Mouse (Mus musculus) brain, embryonic 14.5 days (tissue): ENCODE results near the gene Zfp945. TPM values are rescaled to one million over a fixed set of nuclear protein-coding genes. Genes with fewer than 3 reads are reported as not detected.
"Not testable (repeated sequence)": the region's sequence is repeated elsewhere in the genome, so short reads cannot be mapped to it uniquely, and the experiment has no call there.

ENCODE experiments used
- DNase-seq: peaks from one replicate; pipeline ENCODE4 v3.0.0-alpha.2; 2011; ENCODE audit warnings: low read depth
- CTCF ChIP-seq: fragments of 200-500 bp; IDR thresholded peaks from 2 replicates; pipeline ENCODE4 v1.5.1; 2012; ENCODE audit warnings: inconsistent platforms, mild to moderate bottlenecking, moderate library complexity, borderline replicate concordance; ENCODE audit not compliant: insufficient read depth, insufficient read length; ENCODE audit errors: extremely low read depth
- POLR2A ChIP-seq: fragments of 200-500 bp; IDR thresholded peaks from 2 replicates; pipeline ENCODE4 v1.6.1; 2012; ENCODE audit warnings: mild to moderate bottlenecking, inconsistent platforms, borderline replicate concordance; ENCODE audit not compliant: poor library complexity, insufficient read depth, insufficient read length, severe bottlenecking; ENCODE audit errors: extremely low read depth
- polyA plus RNA-seq: library from polyadenylated mRNA; depleted of rRNA; stranded (reverse); fragments of >200 nt; gene quantifications from 2 replicates; pipeline ENCODE4 v1.2.3, GENCODE M21; 2012; rRNA removed

The Zfp945 gene
- 11.0 and 11.3 TPM in 2 replicates for polyA plus RNA-seq

DNA sequence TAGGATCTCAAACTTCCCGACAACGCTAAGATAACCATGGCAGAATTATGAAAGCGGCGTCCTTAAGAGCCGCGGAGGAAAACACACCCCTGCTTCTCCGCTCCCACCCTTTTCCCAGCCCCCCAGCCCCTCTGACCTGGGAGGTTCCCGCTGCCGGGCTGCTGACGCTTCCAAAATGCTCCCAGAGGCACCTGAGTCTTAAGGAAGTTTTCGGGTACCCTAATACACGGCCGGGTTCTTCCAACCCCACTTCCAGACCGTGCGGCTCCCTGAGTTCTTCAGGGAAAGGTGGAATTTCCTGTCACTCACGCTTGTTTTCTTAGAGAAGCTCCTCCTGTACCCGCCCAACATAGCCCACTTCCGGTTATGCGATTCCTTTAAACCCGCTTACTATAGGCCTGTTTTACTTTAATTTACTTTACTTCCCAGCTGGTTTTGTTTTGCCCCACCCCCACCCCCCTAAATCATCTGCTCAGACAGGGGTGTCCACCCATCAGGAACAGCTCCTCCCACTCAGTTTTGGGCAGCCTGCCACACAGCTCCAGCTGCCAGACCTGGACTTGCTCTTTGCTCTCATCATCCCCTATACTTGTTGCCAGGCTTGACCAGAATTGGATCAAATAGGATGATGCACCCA, at the start of gene Zfp945:
TSS of gene Zfp945 (minus strand) at position 290 of the 637 bp plus-strand sequence.
- TF ChIP-seq CTCF: no peak
- TF ChIP-seq POLR2A: peak; percentile 44; the same call in 1 of the 2 replicates
- DNase-seq: peak; percentile 95

GRCm38 (mm10) chr17:22888302-22888701, 21.4 kb upstream of the Zfp945 start:
- no peak for DNase-seq
- TF ChIP-seq POLR2A (no peak), CTCF (no peak)

- TF ChIP-seq POLR2A (no peak), CTCF (no peak)
- DNase-seq: no peak
Measured at GRCm38 (mm10) chr17:22884059-22884698, 17.2 kb upstream of the Zfp945 start.

DNA sequence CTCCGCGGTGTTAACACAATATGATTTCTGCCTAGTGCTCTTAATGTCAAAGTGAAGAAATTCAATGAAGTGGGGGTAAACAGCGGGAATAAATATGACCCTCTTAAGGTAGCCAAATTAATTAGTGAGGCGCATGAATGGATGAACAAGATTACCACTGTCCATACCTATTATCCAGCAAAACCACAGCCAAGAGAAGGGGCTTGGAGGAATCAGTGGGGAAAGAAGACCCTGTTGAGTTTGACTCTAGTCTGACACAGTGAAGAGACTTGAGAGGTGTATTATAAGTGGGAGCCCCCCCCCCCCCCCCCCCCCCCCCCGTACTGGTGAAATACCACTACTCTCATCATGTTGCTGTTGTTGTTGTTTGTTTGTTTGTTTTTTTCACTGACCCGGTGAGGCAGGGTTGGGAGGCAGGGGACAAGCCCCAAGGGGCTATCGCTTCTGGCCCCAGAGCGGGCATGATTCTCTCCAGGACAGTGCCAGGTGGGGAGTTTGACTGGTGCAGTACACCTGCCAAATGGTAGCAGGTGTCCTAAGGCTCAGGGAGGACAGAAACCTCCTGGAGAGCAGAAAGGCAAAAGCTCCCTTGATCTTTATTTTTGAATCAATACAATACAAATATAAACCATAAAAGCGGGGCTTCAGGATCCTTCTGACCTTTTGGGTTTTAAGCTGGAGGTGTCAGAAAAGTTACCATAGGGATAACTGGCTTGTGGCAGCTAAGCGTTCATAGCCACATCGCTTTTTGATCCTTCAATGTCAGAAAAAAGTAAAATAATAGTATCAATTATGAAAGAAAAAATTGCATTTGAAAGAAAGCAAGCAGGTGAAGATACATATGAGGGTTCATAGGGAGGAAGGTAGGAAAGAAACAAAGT, 10.7 kb upstream of the Zfp945 start:
- no peak for TF ChIP-seq POLR2A
- no peak for DNase-seq

DNA sequence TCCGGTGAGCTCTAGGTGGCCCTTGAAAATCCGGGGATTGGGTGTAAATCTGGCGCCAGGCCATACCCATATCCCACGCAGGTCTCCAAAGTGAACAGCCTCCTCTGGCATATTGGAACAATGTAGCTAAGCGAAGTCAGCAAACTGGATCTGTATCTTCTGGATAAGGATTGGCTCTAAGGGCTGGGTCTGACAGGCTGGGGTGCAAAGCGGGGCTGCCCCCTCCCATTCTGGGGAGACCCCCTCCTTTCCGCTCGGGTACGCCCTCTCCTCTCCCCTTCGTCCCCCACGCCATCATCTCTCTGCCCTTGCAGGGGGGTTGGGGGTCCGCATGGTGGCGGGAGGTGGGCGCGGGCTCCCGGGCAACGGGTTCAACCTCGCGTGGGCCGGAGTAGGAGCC, 9.4 kb upstream of the Zfp945 start:
- peak; percentile 23 for DNase-seq
- TF ChIP-seq POLR2A (no peak), CTCF (no peak)

GRCm38 (mm10) chr17:22875549-22875948, 8.6 kb upstream of the Zfp945 start:
- DNase-seq: not testable (repeated sequence)

DNA sequence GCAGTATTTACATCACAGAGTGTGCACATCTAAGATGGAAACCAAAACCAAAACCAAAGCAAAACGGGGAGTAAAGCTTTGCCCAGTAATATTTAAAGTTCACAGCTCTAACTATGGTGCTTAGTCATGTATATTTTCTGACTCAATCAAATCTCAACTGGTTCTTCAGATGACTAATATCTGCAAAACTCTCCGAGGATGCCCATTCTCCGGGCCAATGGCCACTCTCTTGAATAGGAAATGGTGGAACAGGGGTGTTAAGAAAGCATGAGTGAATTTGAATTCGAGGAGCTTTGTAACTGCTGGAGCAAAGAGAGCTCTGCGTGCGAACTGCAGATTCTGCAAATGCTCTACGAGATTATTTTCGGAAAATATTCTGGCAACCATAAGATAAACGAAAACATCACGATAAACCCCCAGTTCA, 501 bp downstream of the Zfp945 start:
- TF ChIP-seq CTCF (no peak), POLR2A (no peak)
- DNase-seq: no peak

GRCm38 (mm10) chr17:22821166-22821565, 45.8 kb downstream of the Zfp945 start:
- no peak for TF ChIP-seq POLR2A
- no peak for DNase-seq

GRCm38 (mm10) chr17:22818199-22818595, 48.7 kb downstream of the Zfp945 start:
- peak; percentile 5 for DNase-seq

DNA sequence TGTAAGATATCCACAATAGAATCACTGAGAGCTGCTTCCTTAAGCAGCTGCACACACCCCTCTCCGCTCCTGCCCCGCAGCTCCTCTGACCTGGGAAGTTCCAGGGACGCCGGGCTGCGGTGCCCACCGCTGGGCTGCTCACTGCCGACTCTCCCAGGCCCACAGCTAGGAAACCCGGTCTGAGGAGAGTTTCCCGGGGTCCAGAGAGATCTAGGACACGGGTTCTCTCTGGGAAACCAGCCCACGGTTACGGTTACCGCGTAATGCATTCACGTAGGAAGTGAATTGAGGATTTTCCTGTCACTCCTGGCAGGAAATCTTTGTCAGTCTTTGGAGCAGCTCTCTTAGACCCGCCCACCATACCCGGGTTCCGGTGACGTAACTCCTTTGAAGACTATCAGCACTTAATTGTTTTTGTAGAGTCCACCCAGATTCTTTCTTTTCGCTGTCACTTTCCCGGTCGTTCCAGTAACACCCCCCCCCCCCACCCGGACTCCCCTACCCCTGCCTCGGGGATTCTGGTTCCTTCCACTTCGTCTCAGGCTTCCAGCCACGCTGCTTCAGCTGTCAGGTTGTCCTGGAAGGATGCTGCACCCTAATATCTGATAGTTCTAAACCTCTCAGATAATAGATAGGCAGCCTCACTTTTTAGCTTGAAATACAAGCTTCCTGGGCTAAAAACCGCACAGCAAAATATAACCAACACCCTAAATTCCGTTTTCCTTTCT, 49.3 kb downstream of the Zfp945 start:
- DNase-seq: peak; percentile 97
- TF ChIP-seq CTCF (no peak), POLR2A (peak; percentile 36; the same call in 1 of the 2 replicates)

More at GRCm38 (mm10) chr17:22818199-22818595, 48.7 kb downstream of the Zfp945 start:
- TF ChIP-seq POLR2A: no peak
- TF ChIP-seq CTCF: no peak

DNA sequence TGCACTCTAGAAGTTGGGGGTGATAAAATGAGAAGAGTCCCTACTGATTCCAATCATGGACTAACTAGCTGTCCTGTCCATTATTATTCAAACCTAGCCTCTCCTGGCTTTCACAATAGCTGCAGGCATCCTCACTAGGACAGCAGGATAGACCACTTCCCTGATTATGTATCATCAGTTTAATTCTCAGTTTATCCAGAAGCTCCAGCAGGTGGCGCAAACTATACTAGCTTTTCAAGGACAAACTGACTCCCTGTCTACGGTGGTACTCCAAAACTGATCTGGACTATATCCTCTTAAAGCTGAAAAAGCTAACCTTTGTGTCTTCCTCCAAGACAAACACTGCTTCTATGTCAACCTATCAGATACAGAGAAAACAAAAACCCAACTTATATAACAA, 67.2 kb downstream of the Zfp945 start:
- TF ChIP-seq POLR2A (no peak), CTCF (no peak)
- no peak for DNase-seq

Other genes with a start within 250 kb of the Zfp945 start
- gene Vmn2r113, start 75.8 kb upstream of the Zfp945 start, polyA plus RNA-seq: not detected in 2 replicates
- not detected in 2 replicates for gene Vmn2r-ps130, start 194.0 kb upstream of the Zfp945 start, polyA plus RNA-seq